Mouse (Mus musculus) heart, adult 9 months (tissue): ENCODE measurements at regions not wholly inside any gene's neighbourhood (a gene's known extent, or its start where the extent isn't known, plus 50 kb on each side); places are given as distances from the start of the nearest gene placed in this dataset.

Source experiments
- DNase-seq, 2 experiments: peaks; one replicate each; pipeline ENCODE4 v3.0.0; 2022; ENCODE audit warnings: low spot score in 2 of 2

DNA sequence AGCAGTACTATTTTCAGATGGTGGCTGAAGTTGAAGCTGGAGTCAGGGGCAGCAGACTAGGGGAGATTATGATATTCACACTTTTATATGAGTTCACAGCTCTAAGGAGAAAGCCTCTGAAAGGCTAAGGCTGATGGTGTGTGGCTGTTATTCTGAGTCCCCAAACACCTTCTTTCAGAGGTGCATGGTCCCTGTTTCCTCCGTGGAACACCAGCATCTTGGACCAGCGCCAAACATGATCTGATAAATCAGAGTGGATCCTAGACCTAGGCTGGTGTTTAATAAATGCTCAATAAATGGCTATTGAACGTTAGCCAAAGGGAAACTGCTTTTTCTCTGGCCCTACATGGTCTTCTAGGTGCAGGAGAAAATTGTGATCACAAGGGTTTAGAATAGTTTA, 269.2 kb downstream of the Agtpbp1 start:
- DNase-seq = no peak

DNA sequence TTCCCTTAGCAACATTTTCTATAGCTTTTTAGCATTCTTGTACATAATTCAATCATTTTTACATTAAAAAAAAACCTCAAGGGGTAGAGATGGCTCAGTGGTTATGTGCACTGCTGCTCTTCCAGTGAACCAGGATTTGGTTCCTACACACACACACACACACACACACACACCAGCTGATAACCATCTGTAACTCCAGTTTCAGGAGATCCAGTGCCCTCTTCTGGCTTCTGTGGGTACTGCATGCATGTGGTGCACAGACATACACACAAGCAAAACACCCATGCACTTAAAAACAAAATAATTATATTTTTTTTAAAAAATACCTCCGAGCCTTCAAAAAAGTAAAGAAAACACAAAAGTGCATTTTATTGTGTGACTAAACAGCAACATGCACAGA, 270.6 kb downstream of the Agtpbp1 start:
- DNase-seq = no peak

DNA sequence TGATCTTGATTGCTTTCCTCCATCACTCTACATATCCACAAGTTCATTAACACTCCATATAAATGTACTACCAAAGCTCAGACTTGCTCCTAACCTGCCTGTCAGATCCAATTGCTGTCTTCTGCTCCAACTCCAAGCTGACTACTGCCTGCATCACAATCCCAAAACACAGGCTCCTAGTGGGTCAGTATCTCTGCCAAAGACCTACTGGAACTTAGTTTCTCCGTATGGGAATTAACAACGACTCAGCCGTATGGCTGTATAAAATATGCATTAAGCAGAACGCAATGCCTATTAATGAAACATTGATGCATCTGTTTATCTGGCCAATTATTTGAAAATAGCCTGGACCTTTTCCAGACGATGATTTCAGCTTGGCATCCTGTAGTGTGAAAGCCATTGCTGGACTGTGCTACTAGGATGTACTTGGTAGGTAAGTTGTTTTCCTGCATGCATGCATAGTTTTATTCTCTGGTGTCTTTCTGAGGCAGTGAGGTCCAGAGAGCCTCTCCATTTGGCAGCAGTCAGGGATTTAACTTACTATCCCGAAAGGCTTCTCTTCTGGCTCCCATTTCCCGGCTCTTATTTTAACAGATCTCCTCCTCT, 271.2 kb downstream of the Agtpbp1 start:
- no peak for DNase-seq

DNA sequence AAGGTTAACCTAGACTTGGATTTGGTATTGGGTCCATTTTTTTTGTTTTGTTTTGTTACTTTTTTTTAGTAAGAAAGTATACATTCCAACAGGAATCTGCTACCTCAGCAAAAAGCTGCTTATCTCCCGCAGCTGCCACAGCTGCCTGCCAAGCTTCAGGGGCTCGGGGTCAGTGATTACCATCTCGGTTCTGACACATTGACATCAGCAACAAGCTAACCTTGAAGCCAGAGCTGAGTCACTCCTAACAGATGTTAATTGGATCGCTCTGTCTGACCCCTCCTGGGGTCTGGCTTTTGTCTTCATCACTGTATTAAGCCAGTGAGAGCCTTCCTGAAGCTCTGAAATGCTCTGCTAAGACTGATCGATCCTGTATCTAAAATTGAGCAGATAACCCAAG, 292.1 kb downstream of the Agtpbp1 start:
- no peak for DNase-seq

DNA sequence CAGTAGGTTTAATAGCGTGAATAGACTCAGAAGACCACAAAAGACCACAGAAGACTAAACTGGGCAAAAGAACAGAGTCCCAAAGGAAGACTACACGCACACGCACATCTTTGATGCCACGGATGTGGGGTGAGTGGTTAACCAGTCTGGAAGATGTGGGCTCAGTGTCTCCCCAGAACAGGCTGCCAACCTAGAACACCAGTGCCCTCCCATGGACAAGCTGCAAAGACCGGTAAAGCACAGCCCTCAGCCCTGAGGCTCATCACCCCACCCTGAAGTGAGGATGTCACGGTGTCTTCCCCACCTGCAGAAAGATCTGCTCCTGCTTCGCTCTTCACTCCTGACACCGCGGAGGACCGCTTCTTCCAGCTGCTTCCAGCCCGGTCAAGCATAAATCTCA, 295.9 kb downstream of the Agtpbp1 start:
- DNase-seq = no peak

DNA sequence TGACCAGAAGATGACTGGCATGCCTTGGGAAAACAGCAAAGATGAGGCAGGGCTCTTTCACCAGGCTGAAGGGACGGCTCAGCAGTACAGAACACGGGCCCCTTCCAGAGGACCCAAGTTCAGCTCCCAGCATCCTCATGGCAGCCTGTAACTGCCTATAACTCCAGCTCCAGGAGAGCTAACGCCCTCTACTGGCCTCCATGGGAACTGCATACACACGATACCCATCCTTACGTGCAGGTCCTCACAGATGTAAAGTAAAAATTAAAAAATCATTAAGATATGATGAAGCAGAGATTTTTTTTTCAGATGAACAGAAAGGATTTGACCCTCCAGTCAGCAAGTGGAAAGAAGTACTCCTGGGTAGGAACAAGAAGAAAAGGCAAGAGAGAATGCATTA, 303.8 kb downstream of the Agtpbp1 start:
- DNase-seq = no peak

DNA sequence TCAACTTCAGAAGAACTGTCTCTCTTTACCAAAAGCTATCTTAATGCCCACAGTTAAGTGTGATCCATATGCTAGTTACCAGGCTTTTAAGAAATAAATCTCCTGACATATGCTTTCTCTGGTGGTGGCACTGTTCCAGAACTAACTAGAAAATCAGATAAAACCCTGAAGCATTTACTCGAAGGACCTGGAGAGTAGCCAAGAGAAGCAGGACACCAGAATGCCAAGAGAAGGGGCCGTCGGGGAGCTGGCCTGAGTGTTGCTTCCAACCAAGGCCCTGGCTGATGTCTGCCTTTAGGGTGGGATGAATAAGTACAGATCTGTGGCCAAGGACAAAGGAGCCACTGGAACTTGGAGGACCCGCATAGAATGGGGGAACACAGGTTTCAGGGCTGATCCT, 305.9 kb downstream of the Agtpbp1 start:
- no peak for DNase-seq

DNA sequence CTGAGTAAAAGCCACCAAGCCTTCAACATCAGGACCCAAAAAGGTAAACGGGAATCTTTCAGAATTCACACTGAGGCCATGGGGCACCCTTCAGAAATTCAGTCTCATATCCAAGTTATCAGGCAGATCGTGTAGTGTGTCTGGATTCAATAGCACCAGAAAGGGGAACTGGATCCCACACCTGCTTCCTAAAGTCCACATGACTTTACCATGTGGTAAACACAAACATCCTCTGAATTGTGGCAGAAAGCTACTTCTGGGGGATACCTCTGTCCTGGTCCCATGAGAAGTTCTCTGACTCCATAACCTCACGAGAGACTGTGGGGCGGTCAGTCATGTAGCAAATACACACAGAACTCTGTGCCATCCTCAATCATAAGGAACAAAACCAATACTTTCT, 313.4 kb downstream of the Agtpbp1 start:
- no peak for DNase-seq

DNA sequence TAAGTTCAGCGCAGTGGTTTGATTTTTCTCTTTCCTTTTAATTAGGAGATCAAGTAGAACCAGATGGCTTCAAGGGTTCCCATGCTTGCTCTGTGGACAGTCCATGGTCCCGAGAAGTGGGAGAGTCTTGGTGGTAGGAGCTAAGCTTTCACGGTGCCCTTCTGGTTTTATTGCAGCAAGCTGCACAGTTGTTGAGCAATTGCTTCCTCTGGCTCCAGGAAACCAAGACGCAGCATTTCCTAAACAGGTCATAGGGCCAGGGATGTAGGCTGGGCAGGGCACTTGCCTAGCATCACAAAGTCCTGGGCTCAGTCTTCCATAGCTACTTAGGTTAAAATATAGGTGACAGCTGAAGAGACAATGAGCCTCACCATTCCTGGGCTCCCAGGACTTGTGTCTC, 318.2 kb downstream of the Agtpbp1 start:
- no peak for DNase-seq

DNA sequence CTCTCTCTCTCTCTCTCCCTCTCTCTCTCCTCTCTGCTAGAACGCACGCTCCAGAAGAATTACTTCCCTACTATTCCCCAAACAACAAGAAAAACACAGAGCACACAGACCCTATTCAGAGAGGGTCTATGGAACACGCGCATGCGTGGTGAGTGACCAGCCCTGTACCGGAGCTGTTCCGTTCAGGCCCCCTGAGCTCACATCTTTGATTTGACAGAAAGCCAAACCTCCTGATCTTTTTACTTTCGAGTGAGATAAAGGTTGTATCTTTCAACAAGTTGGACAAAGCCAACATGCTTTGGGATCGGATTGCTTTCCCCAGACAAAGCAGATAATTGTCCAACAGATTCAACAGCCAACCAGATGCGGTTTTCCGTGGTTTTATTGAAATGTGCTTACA, 320.9 kb downstream of the Agtpbp1 start:
- no peak for DNase-seq

DNA sequence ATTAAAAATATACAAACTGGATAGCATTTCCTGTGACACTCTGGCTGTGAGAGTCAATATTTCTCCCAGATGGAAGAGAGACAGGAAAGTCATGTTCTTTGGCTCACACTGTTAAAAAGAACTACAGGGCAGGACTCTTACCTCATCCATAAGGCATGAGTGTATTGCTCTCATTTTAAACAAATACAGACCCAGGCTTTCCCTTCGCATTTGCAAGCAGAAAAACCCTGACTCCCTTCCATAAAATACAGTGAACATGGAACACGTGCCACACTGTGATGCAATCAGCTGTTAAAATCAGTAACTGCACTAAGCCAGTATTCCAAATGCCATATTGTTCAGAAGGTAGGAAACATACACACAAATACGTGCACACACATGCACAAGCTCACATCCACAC, 323.1 kb downstream of the Agtpbp1 start:
- no peak for DNase-seq

DNA sequence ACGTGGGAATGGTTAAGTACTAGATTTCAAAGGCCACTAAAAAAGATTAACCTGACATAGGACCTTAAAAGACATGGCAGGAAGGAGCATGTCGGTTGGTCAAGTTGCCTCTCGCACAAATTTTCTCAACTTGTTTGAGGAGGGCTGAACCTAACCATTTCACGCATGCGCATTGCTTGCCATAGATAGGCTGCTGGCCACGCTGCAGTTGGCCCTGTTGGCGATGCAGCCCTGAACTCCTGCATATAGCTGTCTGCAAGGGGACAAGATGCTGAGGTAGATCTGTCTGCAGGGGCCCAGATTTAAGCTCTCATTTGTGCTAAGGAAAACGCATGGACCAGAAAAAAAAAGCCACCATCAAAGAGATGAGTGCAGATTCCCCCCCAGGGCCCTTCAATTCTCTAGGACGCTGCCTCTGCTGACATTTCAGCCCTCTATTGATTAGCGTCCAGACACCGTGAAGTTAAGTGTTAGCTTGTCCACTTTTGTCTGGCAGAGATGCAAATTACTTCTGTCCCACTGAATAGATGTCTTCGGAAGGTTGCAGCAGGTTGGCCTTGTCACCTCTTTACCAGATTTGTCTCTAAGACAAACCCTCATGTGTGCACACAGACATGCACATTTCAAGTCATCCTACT, 329.1 kb downstream of the Agtpbp1 start:
- no peak for DNase-seq

DNA sequence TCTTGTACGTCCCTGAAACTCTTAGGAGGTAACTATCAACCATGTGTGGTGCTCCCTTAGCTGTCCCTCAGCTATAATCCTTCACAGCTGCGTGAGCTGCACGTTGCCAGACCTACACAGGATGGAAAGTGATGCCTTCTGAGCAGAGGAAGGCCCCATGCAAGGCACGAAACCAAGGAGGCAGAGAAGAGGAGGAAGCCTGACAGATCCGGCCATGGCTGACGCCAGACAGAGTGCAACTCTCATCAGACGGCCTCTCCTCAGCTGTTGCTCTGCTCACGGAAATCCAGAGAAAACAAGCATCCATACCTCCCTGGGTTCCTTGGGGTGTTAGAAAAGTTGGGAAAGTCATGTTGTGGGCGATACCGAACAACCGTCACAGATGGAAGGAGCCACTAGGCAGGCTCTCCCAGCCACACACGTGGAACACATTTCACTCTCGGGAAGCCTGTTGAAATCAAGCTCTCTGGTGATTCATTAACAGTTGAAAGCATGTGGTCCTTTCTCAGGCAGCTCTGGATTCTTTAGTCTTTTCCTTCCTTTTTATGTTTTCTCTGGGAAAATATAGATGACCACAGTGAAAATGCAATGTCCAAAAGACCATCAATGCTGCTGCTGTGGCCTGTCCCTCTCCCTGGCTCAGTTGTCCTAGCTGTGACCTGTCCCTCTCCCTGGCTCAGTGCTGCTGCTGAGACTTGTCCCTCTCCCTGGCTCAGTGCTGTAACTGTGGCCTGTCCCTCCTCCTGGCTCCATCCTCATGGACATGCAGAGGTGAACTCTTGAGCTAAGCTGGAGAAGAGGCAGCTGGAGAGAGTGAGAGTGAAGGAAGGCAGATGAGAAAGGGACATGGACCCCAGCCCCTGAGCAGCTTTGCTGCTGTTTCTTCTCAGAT, 331.1 kb downstream of the Agtpbp1 start:
- no peak for DNase-seq

DNA sequence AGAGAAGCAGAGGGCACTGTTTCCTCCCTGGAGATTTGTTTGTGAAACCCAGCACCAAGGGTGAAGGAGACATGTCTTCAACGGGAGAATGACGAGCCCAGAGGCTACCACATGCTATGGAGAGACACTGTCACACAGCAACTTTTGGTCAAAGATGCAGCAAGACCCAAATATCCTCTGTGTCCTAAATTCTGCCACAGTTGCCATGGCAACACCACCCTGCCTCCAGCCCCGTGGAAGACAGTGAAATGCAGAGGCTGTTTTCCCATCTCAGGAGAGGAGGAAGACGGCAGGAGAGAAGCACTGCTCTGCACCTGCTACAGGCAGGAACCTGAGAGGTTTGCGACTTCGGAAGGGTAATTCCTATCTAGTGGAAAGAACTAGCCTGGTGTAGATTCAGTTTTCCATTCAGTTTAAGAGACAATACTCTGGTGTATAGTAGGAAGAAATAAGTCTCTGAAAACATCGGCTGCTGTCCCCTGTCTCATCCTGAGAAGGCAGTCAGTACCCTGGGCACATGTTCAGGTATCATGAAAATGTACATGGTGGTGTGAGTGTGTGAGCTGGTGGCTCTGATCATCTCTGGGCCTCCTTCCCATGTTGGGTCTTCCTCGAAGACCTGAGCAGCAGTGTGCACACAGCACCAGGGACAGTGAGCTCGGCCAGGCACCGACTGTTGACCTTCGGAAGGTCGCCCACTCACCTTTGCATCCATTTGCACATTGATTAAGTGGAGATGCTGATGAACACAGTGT, 333.6 kb downstream of the Agtpbp1 start:
- no peak for DNase-seq

DNA sequence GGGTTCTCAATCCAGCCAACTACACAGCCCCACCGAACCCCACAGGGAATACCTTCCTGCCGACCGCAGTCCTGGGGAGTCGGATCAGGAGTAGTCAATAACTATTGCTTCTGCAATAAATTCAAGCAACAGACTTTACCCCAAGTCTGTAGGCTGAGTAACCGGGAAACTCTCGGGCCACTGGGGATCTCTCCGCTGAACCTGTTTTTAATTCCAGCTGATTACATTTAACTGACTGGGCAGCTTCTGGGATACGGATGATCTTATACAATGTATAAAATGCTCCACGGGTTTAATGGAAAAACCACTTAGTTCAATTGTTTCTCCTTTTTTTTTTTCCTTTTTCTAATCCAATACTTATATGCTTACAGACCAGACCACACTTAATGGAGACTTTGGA, 336.6 kb downstream of the Agtpbp1 start:
- DNase-seq = no peak

DNA sequence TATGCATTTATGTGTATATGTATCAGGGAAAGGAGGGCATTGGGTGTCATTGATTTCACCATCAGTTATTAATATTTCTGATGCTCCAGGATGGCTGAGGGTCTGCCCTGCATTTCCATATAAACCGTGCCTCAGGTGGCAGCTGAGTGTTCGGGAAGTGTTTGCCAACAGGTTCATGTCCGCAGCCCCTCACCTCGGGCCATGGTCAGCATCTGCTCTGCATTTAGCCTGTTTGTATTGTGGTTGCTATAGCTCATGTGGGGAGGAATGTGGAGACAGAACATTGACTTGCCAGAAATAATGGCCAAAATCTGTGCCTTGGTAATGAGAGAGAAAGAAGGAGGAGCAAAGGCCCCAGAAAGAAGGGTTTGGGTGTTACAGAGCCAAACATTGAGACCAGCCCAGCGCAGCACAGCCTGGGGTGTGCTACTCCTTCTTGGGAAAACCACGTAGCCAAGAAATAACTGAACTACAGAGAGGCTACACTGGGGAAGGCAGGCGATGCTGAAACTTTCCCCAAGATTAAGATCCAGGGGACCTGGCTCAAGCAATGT, 338.0 kb downstream of the Agtpbp1 start:
- DNase-seq = no peak

DNA sequence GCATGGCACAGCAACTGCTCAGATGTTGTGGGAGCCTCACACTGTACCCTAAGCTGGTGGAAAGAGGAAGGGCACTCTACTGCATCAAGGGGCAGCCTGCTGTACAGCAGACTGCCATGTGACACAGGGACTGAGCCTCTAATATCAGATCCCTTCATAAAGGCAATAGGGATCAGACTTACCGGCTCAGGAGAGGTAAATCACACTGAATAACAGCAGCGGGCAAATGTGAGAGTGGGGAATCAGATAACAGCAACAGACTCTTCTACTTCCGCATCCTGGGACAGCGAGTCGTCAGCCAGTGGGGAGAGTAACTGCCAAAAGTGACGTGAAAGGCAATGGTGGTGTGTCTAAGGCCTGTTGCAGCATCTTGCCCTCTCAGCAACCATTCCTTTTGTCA, 339.0 kb downstream of the Agtpbp1 start:
- no peak for DNase-seq

DNA sequence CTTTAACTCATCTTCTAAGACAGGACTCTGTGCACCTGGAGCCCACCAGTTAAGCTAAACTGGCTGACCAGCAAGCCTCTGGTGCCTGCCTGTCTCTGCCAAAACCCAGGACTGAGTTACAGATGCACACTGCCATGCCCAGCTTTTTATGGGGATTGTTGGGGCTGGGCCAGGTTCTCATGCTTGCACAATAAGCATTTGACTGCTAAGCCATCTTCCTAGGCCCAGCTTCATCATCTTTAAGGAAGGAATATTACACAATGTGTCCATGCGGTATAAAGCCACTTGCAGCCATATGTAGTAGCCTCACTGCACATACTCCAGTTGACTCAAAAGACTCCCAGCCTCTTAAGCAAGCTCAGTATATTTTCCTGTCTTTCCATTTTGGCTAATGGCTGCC, 340.4 kb downstream of the Agtpbp1 start:
- no peak for DNase-seq

DNA sequence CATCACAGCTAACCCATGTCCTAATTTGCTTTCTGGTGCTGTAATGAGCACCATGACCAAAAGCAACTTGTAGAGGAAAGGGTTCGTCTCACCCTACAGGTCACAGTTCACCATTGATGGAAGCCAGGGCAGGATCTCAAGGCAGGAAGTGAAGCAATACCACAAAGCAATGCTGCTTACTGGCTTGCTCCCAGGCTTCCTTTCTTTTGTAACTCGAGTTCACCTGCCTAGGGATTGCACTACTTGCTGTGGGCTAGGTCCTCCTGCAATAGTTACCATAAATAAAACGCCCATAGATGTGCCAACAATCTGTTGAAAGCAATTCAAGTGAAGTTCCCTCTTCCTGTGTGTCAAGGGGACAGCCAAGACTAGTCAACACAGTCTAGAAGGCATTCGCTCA, 342.4 kb downstream of the Agtpbp1 start:
- no peak for DNase-seq

DNA sequence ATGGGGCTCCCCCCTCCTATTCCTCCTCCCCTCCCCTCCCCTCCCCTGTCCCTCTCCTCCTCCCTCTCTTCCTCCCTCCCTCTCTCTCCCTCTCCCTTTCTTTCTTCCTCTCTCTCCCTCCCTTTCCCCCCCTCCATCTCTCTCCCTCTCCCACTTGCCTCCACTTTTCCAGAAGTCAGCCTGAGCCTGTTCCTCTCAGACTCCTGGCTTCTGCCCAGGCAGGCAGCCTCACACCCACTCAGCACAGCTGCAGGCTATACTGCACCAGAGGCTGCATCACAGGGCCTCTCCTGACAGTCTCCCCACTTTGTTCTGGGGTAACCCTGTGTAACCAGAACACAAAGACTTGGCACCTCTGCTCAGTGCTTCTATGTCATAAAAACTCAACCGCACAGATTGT, 346.3 kb downstream of the Agtpbp1 start:
- no peak for DNase-seq

DNA sequence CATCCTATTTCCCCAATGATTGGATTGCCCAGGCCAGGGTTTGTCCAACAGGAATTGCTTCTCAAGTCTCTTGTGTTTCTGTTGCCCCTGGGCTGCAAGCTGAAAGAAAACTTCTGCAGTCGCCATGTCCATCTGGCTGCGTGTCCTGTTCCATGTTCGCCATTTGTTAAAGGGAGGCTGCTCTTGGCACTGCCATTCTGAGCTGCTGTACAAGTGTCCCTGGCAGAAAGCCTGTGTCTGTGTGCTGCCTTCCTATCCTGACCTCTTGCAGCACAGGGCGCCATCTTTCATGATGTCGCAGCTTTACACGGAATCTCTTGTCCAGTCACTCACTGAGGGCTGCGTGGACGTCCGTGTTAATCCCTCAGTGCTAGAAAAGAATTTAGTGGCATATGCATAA, 349.2 kb downstream of the Agtpbp1 start:
- no peak for DNase-seq

DNA sequence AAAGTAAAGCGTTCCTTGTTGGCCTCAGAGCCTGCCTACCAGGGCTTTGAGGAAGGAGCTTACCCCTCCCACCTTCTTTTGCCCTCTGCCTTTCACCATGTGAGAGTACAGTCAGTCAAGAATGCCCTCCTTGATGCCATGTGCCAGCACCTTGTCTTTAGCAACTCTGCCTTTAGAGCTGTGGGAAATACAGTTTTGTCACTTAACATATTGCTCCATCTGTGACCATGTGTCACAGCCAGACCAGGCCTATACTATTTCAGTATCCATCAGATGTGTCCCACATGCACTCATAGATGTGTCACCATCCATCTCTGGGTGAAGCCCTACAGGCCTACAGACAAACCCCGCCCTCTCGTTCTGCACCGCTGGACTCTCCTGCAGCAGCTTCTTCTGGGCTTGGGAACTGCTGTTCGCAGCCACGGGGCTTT, 355.9 kb downstream of the Agtpbp1 start:
- DNase-seq = no peak
